Mouse (Mus musculus): ENCODE results near the gene Prim2. TPM values are rescaled to one million over a fixed set of nuclear protein-coding genes. Genes with fewer than 3 reads are reported as not detected.

Gene Prim2
- polyA plus RNA-seq, 1 experiment from 2014 or later: 46.8 TPM

GRCm38 (mm10) chr1:33531097-33531856 lies 138.3 kb downstream of the Prim2 start:
- Histone ChIP-seq H3K36me3 (ENCODE audit: insufficient read depth) (no peaks in the 10 kb centered on the region), H3K27me3 (ENCODE audit: insufficient read depth, low read length) (no peaks in the 10 kb centered on the region), H3K9me3 (ENCODE audit: low read depth, low read length) (no peaks in the 10 kb centered on the region), H3K4me3 (ENCODE audit: low read depth, low read length) (no peak overlapping the region), H3K4me2 (no peak overlapping the region), H3K4me1 (ENCODE audit: insufficient read depth) (no peaks in the 10 kb centered on the region), H3K9ac (no peak overlapping the region), H3K27ac (ENCODE audit: low read depth) (no peak overlapping the region)
- ATAC-seq (ENCODE audit: insufficient read depth): no peak
- 80% methylated on average over 5 of the region's 5 CpGs for WGBS
- DNase-seq: no peak
- no peak for TF ChIP-seq CTCF (IDR thresholded peaks at IDR 0.05; ENCODE audit: low read depth)

GRCm38 (mm10) chr1:33530491-33530890 lies 139.1 kb downstream of the Prim2 start:
- H3K9ac ChIP-seq: no peak overlapping the region
- no peaks in the 10 kb centered on the region for H3K36me3 ChIP-seq (ENCODE audit: insufficient read depth)
- H3K4me1 ChIP-seq (ENCODE audit: insufficient read depth): no peaks in the 10 kb centered on the region
- DNase-seq (no peak), ATAC-seq (ENCODE audit: insufficient read depth) (no peak)
- no peak overlapping the region for H3K4me3 ChIP-seq (ENCODE audit: low read depth, low read length)
- no peak overlapping the region for H3K27ac ChIP-seq (ENCODE audit: low read depth)
- 87% methylated on average over 2 of the region's 2 CpGs for WGBS
- no peak overlapping the region for H3K4me2 ChIP-seq
- no peak for TF ChIP-seq CTCF (IDR thresholded peaks at IDR 0.05; ENCODE audit: low read depth)
- no peaks in the 10 kb centered on the region for H3K9me3 ChIP-seq (ENCODE audit: low read depth, low read length)
- no peaks in the 10 kb centered on the region for H3K27me3 ChIP-seq (ENCODE audit: insufficient read depth, low read length)

DNA sequence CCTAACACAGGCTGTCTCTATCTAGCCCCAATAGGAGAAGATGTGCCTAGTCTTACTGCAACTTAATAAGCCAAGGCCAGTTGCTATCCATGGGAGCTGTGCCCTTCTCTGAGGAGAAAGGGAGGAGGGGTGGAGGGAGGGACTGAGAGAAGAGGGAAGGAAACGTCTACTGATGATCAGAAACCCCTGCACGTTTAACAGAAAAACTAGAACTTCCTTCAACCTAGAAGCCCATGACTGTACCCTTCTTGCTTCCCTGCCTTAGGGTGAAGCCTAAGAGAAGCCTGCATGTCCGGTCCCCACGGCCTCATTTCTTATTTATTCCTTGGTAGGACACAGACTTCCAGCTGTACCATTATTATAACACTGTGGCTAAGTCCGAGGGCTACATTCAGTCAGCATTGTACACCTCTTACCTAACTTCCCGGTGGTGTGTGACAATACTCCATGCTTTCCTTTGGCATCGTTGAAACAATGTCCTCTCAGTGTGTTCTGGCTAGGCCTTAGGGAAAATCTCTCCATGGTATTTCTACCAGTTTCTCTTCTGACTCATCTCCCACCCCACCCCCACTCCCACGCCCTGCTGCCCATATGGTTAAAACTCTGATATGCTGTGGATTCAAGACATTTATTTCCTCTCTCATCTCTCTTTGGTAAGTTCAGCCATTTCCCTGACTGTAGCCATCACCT lies 139.9 kb downstream of the Prim2 start:
- Histone ChIP-seq H3K4me1 (ENCODE audit: insufficient read depth) (no peaks in the 10 kb centered on the region), H3K36me3 (ENCODE audit: insufficient read depth) (no peaks in the 10 kb centered on the region), H3K9me3 (ENCODE audit: low read depth, low read length) (no peaks in the 10 kb centered on the region), H3K9ac (no peak overlapping the region), H3K27me3 (ENCODE audit: insufficient read depth, low read length) (no peaks in the 10 kb centered on the region), H3K4me3 (ENCODE audit: low read depth, low read length) (no peak overlapping the region), H3K27ac (ENCODE audit: low read depth) (no peak overlapping the region), H3K4me2 (no peak overlapping the region)
- DNase-seq (no peak), ATAC-seq (ENCODE audit: insufficient read depth) (no peak)
- WGBS: 83% methylated on average over 8 of the region's 8 CpGs
- TF ChIP-seq CTCF (IDR thresholded peaks at IDR 0.05; ENCODE audit: low read depth): no peak

DNA sequence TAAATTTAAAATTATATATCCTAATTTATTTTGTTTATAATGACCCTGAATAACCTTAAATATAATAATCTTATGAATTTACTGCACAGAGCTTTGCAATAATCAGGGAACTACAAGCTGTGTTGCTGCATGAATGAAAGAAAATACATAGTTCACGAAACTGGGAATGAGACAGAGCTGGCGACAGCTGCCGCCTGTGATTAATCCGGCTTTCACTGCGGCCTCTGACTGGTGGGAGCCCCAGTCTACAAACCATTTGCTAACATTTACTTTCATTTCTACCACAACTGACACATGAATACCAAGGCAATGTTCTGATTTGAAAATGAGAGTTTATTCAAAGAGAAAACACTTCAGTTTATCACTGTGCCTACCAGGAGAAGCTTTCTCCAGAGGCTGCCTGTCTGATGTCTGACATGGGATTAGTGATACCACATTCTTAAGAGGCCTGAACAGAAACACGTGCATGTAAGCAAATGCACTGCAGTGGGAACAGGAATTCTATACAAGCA lies 142.2 kb downstream of the Prim2 start:
- 56% methylated on average over 6 of the region's 6 CpGs for WGBS
- H3K36me3 ChIP-seq (ENCODE audit: insufficient read depth): no peaks in the 10 kb centered on the region
- no peaks in the 10 kb centered on the region for H3K27me3 ChIP-seq (ENCODE audit: insufficient read depth, low read length)
- TF ChIP-seq CTCF (IDR thresholded peaks at IDR 0.05; ENCODE audit: low read depth): no peak
- no peaks in the 10 kb centered on the region for H3K4me1 ChIP-seq (ENCODE audit: insufficient read depth)
- H3K9me3 ChIP-seq (ENCODE audit: low read depth, low read length): no peaks in the 10 kb centered on the region
- H3K27ac ChIP-seq (ENCODE audit: low read depth): no peak overlapping the region
- DNase-seq: no peak
- no peak overlapping the region for H3K4me3 ChIP-seq (ENCODE audit: low read depth, low read length)
- no peak overlapping the region for H3K4me2 ChIP-seq
- ATAC-seq (ENCODE audit: insufficient read depth): no peak
- no peak overlapping the region for H3K9ac ChIP-seq

DNA sequence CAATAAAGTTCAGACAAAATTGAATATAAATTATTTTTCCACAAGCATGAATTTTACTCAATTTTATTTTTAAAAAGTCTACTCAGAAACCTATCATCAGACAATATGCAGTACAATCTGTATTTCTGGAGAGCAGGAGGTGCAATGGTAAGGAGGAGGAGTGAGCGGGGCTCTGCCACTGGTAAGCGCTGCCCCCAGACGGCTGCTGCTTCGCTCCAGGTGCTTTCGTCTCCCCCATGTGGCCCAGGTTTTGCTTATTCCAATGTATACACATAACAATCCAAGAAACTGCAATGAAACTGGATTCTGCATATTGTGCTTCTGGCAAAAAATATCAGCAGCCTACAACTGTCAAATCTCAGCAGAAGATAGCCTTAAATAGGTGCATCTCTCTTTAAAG lies 146.4 kb downstream of the Prim2 start:
- TF ChIP-seq CTCF (IDR thresholded peaks at IDR 0.05; ENCODE audit: low read depth): no peak
- no peaks in the 10 kb centered on the region for H3K9me3 ChIP-seq (ENCODE audit: low read depth, low read length)
- WGBS: 86% methylated on average over 5 of the region's 5 CpGs

GRCm38 (mm10) chr1:33515124-33515523 lies 154.5 kb downstream of the Prim2 start:
- TF ChIP-seq CTCF (IDR thresholded peaks at IDR 0.05; ENCODE audit: low read depth): peak; percentile 24; the same call in 1 of the 2 replicates
- no peak overlapping the region for H3K4me2 ChIP-seq
- peak; percentile 55 for DNase-seq
- no peaks in the 10 kb centered on the region for H3K9me3 ChIP-seq (ENCODE audit: low read depth, low read length)
- WGBS: 50% methylated on average over 8 of the region's 8 CpGs
- no peaks in the 10 kb centered on the region for H3K4me1 ChIP-seq (ENCODE audit: insufficient read depth)
- H3K36me3 ChIP-seq (ENCODE audit: insufficient read depth): no peaks in the 10 kb centered on the region
- H3K27ac ChIP-seq (ENCODE audit: low read depth): no peak overlapping the region
- ATAC-seq (ENCODE audit: insufficient read depth): peak; percentile 74
- no peaks in the 10 kb centered on the region for H3K27me3 ChIP-seq (ENCODE audit: insufficient read depth, low read length)
- no peak overlapping the region for H3K4me3 ChIP-seq (ENCODE audit: low read depth, low read length)
- no peak overlapping the region for H3K9ac ChIP-seq

More for the DNA sequence above, 146.4 kb downstream of the Prim2 start:
- H3K27me3 ChIP-seq (ENCODE audit: insufficient read depth, low read length): no peaks in the 10 kb centered on the region
- no peaks in the 10 kb centered on the region for H3K36me3 ChIP-seq (ENCODE audit: insufficient read depth)
- H3K4me2 ChIP-seq: no peak overlapping the region
- no peak overlapping the region for H3K27ac ChIP-seq (ENCODE audit: low read depth)
- no peak overlapping the region for H3K9ac ChIP-seq
- H3K4me3 ChIP-seq (ENCODE audit: low read depth, low read length): no peak overlapping the region
- DNase-seq (no peak), ATAC-seq (ENCODE audit: insufficient read depth) (no peak)
- H3K4me1 ChIP-seq (ENCODE audit: insufficient read depth): no peaks in the 10 kb centered on the region

- Histone ChIP-seq H3K9ac (no peak overlapping the region), H3K9me3 (ENCODE audit: low read depth, low read length) (no peaks in the 10 kb centered on the region), H3K36me3 (ENCODE audit: insufficient read depth) (no peaks in the 10 kb centered on the region), H3K4me3 (ENCODE audit: low read depth, low read length) (no peak overlapping the region), H3K27ac (ENCODE audit: low read depth) (no peak overlapping the region), H3K4me1 (ENCODE audit: insufficient read depth) (no peaks in the 10 kb centered on the region), H3K4me2 (no peak overlapping the region), H3K27me3 (ENCODE audit: insufficient read depth, low read length) (no peaks in the 10 kb centered on the region)
- DNase-seq (no peak), ATAC-seq (ENCODE audit: insufficient read depth) (no peak)
- TF ChIP-seq CTCF (IDR thresholded peaks at IDR 0.05; ENCODE audit: low read depth): no peak
- WGBS: 90% methylated on average over 4 of the region's 4 CpGs
These were observed 158.3 kb downstream of the Prim2 start for GRCm38 (mm10) chr1:33511310-33511709.

All from lung, embryonic 14.5 days (tissue).